Mouse (Mus musculus) intestine, embryonic 14.5 days (tissue): ENCODE measurements at regions not wholly inside any gene's neighbourhood (a gene's known extent, or its start where the extent isn't known, plus 50 kb on each side); places are given as distances from the start of the nearest gene placed in this dataset.

ENCODE experiments used
- ATAC-seq: fragments of 200-750 bp; cut with Nextera tagmentation; replicated peaks from 2 replicates; pipeline ENCODE4 v1.8.0; 2017; ENCODE audit warnings: low read depth, moderate number of reproducible peaks, moderate TSS enrichment, moderate library complexity; ENCODE audit not compliant: low FRiP score, low TSS enrichment
- DNase-seq: peaks from one replicate; pipeline ENCODE4 v3.0.0-alpha.2; 2018; ENCODE audit warnings: low spot score
- H3K27ac ChIP-seq: fragments of 300-500 bp; sonication (generic); 2 replicates; pipeline ENCODE4 v1.5.1; 2014; ENCODE audit warnings: low read depth, mild to moderate bottlenecking, control low read depth
- H3K27me3 ChIP-seq: fragments of 300-500 bp; sonication (generic); replicated peaks from 2 replicates; pipeline ENCODE4 v1.6.1; 2014; ENCODE audit warnings: low read length, control low read depth; ENCODE audit not compliant: control insufficient read depth, insufficient read depth
- H3K36me3 ChIP-seq: fragments of 300-500 bp; sonication (generic); 2 replicates; pipeline ENCODE4 v1.6.1; 2014; ENCODE audit warnings: low read length, control low read depth; ENCODE audit not compliant: control insufficient read depth, insufficient read depth
- H3K4me1 ChIP-seq: fragments of 300-500 bp; sonication (generic); replicated peaks from 2 replicates; pipeline ENCODE4 v1.6.1; 2014; ENCODE audit warnings: low read length, control low read depth, mixed read lengths; ENCODE audit not compliant: control insufficient read depth, insufficient read depth
- H3K4me2 ChIP-seq: fragments of 300-500 bp; sonication (generic); 2 replicates; pipeline ENCODE4 v1.6.1; 2014; ENCODE audit warnings: low read length
- H3K4me3 ChIP-seq: fragments of 300-500 bp; sonication (generic); 2 replicates; pipeline ENCODE4 v1.5.1; 2014; ENCODE audit warnings: low read depth, low read length, control low read depth, mixed read lengths
- H3K9ac ChIP-seq: fragments of 300-500 bp; sonication (generic); 2 replicates; pipeline ENCODE4 v1.6.1; 2014; ENCODE audit warnings: mild to moderate bottlenecking, low read length
- H3K9me3 ChIP-seq: fragments of 300-500 bp; sonication (generic); 2 replicates; pipeline ENCODE4 v1.6.1; 2016; ENCODE audit warnings: low read length, control low read depth; ENCODE audit not compliant: control insufficient read depth
- WGBS: fragments of 180-500 bp; shearing (Covaris S2); extraction: QIAGEN DNeasy Blood & Tissue Kit; methylation state at CpG from one replicate; pipeline ENCODE4 v1.1.7; 2014; 5-methylcytosine and 5-hydroxymethylcytosine counted together

DNA sequence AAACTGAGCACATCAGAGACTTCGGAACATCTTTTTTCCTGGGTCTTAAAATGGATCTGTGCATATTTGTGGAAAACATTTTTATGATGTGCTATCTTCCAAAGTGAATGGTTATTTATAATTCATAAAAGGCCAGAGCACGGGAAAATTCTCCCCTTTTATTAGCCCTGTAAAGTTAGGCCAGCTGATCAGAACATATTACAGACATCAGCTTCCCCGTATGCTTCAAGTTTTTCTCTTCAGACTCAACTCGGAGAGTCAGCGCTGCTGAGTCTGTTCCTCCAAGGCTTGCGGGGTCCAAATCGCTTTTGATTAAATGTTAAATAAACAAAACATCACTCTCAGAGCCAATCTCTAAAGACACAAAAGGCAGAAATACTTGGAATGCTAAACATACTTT, 134.1 kb upstream of the Smim15 start:
- Histone ChIP-seq H3K9ac (no peak overlapping the region), H3K36me3 (no peaks in the 10 kb centered on the region), H3K27me3 (no peaks in the 10 kb centered on the region), H3K9me3 (no peaks in the 10 kb centered on the region), H3K27ac (no peak overlapping the region), H3K4me1 (peaks cover 8% of the 10 kb centered on the region), H3K4me3 (no peak overlapping the region), H3K4me2 (peak overlapping the region; percentile 23; the same call in 1 of the 2 replicates)
- 31% methylated on average over 7 of the region's 7 CpGs for WGBS
- DNase-seq (no peak), ATAC-seq (no peak)

DNA sequence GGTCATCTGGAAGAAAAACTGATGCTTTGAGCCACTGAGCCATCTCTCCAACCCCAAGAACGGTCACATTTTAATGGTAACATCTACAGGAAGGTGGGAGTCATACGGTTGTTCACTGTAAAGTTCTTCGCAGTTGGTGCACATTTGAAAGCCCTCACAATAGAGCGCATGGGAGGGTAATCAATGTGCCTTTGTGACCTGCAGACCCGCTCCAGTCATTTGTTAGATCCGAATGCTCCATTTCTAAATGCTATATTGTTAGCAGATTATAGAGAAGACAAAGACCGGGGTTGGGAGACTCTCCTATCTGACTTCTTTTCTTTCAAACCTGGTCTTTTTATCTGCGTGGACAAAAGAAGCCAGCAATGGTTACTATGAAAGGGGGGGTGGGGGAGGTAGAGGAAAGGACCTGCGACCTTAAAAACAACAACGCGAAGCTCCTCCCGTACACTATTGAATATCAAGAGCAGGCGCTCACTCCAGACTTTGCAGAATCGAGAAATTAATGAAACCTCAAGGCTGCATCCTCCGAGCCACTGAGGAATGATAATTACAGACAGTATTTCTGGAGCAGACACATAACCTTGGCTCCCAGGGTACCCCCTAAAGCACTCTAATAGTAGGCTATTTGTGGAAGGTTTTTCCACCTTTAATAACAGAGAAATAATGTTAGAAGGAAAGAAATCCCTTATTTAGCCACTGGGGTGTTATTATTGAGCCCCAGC, 134.7 kb upstream of the Smim15 start:
- no peak for ATAC-seq
- H3K4me2 ChIP-seq, result no peak overlapping the region
- H3K27me3 ChIP-seq, result no peaks in the 10 kb centered on the region
- peaks cover 8% of the 10 kb centered on the region for H3K4me1 ChIP-seq
- no peak overlapping the region for H3K4me3 ChIP-seq
- no peak overlapping the region for H3K27ac ChIP-seq
- no peak overlapping the region for H3K9ac ChIP-seq
- WGBS, result 75% methylated on average over 15 of the region's 15 CpGs
- no peak for DNase-seq
- no peaks in the 10 kb centered on the region for H3K36me3 ChIP-seq
- H3K9me3 ChIP-seq, result no peaks in the 10 kb centered on the region

DNA sequence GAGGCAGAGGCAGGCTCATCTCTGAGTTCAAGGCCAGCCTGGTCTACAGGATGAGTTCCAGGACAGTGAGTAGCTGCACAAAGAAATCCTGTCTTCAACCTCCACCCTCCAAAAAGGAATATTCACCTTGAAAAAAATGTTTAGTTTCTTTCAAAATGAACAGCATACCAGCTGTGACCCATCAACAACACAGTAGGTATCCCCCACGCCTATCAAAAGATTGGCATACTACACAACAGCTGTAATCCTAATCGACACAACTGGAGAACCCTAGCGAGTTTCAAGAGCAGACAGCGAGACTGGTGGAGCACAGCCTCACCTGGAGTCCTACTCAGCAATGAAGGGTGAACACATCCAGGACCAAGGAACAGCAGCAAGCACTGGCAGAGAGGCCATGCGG, 136.3 kb upstream of the Smim15 start:
- Histone ChIP-seq H3K36me3 (no peaks in the 10 kb centered on the region), H3K4me1 (peaks cover 15% of the 10 kb centered on the region), H3K9me3 (no peaks in the 10 kb centered on the region), H3K27me3 (no peaks in the 10 kb centered on the region), H3K4me2 (no peak overlapping the region), H3K4me3 (no peak overlapping the region), H3K27ac (no peak overlapping the region), H3K9ac (no peak overlapping the region)
- DNase-seq, result no peak
- no peak for ATAC-seq
- WGBS, result 97% methylated on average over 5 of the region's 5 CpGs

DNA sequence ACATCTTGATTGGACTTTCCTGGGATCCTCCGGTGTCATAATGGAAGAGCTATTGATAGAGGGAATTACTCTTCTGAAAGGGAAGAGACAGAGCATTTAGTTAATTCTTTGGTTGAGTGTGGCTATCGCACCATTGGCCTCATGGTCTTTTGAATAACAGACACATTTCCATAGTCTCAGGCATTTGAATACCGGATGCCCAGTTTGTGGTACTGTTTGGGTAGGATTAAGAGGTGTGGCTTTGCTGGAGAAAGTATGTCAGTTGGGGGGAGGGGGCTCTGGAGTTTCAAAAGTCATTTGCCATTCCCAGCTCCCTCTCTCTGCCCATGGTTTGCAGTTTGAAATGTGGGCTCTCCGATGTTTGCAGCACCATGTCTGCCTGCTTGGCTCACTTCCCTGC, 139.4 kb upstream of the Smim15 start:
- Histone ChIP-seq H3K27ac (no peak overlapping the region), H3K36me3 (no peaks in the 10 kb centered on the region), H3K27me3 (no peaks in the 10 kb centered on the region), H3K9me3 (no peaks in the 10 kb centered on the region), H3K4me2 (no peak overlapping the region), H3K4me1 (peaks cover 16% of the 10 kb centered on the region), H3K9ac (no peak overlapping the region), H3K4me3 (no peak overlapping the region)
- ATAC-seq, result no peak
- no peak for DNase-seq
- 85% methylated on average over 4 of the region's 4 CpGs for WGBS

DNA sequence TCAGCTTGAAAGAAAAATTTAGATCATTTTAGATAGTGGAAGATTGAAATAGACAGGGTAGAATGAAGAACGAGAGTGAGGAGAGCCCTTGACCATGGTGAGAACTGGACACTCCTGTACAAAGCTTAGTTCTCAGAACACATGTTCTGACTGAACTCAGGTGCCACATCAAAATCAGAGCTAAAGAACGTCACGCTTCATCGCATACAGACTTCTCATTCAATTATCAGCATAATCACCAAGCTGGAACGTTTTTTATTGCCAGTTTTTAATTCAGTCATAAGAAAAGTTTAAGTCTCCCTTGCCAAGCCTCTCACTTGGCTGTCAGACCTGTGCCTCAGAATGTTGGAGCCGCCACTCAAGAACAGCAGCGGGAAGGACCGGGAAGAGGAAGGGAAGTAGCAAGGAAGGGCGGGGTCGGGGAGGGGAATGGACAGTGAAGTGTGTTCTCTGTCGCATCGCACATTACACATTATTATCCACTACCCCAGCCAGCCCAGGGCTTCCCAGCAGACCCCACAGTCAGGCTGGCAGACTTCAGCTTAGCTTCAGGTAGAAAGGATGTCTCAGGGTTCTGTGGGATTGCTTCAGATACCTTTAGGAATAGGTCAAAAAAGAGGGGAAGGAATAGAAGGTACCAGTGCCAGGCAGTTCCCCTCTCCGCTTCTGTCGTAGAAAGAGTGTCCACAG, 140.1 kb upstream of the Smim15 start:
- H3K9me3 ChIP-seq, result no peaks in the 10 kb centered on the region
- H3K27ac ChIP-seq, result no peak overlapping the region
- no peaks in the 10 kb centered on the region for H3K36me3 ChIP-seq
- WGBS, result 85% methylated on average over 14 of the region's 14 CpGs
- H3K9ac ChIP-seq, result no peak overlapping the region
- H3K27me3 ChIP-seq, result no peaks in the 10 kb centered on the region
- ATAC-seq (no peak), DNase-seq (no peak)
- peaks cover 10% of the 10 kb centered on the region for H3K4me1 ChIP-seq
- no peak overlapping the region for H3K4me3 ChIP-seq
- H3K4me2 ChIP-seq, result no peak overlapping the region

DNA sequence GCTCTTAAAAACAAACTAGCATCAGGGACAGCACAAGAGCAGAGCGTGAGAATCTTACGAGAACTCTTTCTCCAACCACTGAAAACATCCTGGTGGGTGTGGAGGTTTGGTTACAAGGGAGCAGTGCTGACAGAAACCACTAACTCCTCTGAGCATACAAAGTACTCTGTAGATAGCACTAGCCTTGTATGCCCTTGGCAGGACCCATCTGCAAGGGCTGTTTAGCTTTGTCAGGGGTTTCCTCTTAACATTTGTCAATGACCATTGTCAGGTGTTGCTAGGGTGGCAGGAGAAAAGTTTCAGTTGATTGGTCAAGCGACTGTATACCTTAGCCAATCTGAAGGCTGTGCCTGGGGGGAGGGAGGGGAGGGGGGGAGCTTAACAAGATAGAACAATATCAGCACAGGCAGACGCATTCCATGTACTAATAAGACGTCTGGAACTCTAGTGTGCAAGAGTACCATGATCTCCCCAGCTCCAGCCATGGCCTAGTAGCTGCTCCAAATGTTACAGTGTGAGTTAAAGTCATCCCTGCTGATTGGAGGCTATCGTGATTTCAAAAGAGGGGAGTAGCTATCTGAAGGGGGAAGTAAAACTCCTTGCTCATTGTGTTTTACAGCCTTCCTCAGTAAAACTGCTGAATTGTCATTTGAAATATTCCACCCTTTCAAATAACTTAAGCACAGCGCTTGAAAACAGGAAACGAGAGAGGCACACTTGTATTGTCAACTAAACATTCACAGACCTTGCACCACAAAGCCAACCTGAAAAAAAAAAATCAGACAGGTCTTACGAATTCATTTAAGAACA, 140.9 kb upstream of the Smim15 start:
- WGBS, result 30% methylated on average over 9 of the region's 9 CpGs
- DNase-seq, result no peak
- Histone ChIP-seq H3K4me1 (peaks cover 9% of the 10 kb centered on the region), H3K27me3 (no peaks in the 10 kb centered on the region), H3K9ac (no peak overlapping the region), H3K4me3 (no peak overlapping the region), H3K27ac (peak overlapping the region; percentile 38; the same call in 1 of the 2 replicates), H3K9me3 (no peaks in the 10 kb centered on the region), H3K36me3 (no peaks in the 10 kb centered on the region), H3K4me2 (no peak overlapping the region)
- 0 out of 2 replicates have a peak, but pooled peaks have one; percentile 55 for ATAC-seq

DNA sequence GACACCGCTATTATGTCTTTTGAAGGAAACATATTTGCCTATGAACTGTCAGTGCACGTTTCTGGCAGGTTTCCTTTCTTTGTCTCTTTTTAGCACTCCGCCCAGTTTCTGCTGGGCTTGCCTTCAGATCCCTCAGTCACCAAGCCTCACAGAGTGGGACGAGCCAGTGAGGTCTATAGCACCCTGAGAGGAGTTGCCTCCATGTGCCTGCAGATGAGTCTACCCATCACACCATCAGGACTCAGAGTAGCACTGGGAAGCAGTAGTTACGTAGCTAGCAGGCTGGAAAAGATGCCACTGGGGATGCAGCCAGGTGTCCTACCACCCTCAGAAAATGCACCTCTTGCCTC, 141.5 kb upstream of the Smim15 start:
- H3K36me3 ChIP-seq, result no peaks in the 10 kb centered on the region
- no peaks in the 10 kb centered on the region for H3K9me3 ChIP-seq
- DNase-seq (no peak), ATAC-seq (no peak)
- no peaks in the 10 kb centered on the region for H3K27me3 ChIP-seq
- H3K9ac ChIP-seq, result no peak overlapping the region
- H3K27ac ChIP-seq, result no peak overlapping the region; the same call in 1 of the 2 replicates
- no peak overlapping the region for H3K4me2 ChIP-seq
- H3K4me1 ChIP-seq, result peaks cover 9% of the 10 kb centered on the region
- 85% methylated on average over 5 of the region's 5 CpGs for WGBS
- no peak overlapping the region for H3K4me3 ChIP-seq

DNA sequence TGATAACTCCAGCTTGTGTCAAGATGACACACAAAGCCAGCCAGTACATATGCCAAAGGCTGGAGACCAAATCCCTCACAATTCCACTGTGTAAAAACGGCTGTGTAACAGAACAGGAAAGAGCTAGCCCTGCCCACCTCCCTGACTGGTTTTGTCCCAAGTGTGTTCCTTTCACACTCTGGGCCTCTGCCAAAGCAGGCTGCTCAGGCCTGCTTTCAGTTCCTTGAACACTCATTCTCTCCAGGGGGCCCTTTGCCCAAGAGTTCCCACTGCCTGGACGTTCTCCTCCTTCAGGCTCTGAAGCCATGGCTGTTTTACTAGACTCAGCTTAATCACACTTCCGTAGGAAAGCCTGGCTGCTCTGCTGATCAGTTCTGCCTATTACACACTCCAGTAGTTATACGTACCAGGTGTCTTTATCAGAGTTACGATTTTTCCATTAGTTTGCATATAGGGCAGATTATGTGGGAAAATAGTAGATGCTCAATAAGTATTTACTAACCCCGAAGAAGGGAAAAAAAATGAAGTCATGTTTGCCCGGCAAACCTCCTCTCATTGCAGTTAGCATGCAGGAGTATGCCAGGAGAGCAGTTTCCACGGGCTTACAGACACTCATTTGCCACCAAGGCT, 144.5 kb upstream of the Smim15 start:
- 50% methylated on average over 8 of the region's 8 CpGs for WGBS
- Histone ChIP-seq H3K27ac (peak overlapping the region; percentile 39; the same call in 1 of the 2 replicates), H3K4me1 (peaks cover 9% of the 10 kb centered on the region), H3K4me2 (no peak overlapping the region), H3K27me3 (no peaks in the 10 kb centered on the region), H3K9ac (no peak overlapping the region), H3K36me3 (no peaks in the 10 kb centered on the region), H3K9me3 (no peaks in the 10 kb centered on the region), H3K4me3 (no peak overlapping the region)
- 0 out of 2 replicates have a peak, but pooled peaks have one; percentile 18 for ATAC-seq
- no peak for DNase-seq
